Mouse (Mus musculus) neural tube, embryonic 13.5 days (tissue): ENCODE results near the gene Mlh3. TPM values are rescaled to one million over a fixed set of nuclear protein-coding genes. Genes with fewer than 3 reads are reported as not detected.

Source experiments
- ATAC-seq: fragments of 200-750 bp; cut with Nextera tagmentation; 2 replicates; pipeline ENCODE4 v1.8.0; 2017; ENCODE audit warnings: low read depth, mild to moderate bottlenecking, moderate TSS enrichment, moderate library complexity
- H3K27ac ChIP-seq: fragments of 300-500 bp; sonication (generic); replicated peaks from 2 replicates; pipeline ENCODE4 v1.5.1; 2015; ENCODE audit warnings: moderate library complexity, mild to moderate bottlenecking, inconsistent platforms
- H3K27me3 ChIP-seq: fragments of 300-500 bp; sonication (generic); 2 replicates; pipeline ENCODE4 v1.6.1; 2015; ENCODE audit warnings: mild to moderate bottlenecking, inconsistent platforms
- H3K36me3 ChIP-seq: fragments of 300-500 bp; sonication (generic); 2 replicates; pipeline ENCODE4 v1.6.1; 2015; ENCODE audit warnings: mild to moderate bottlenecking, inconsistent platforms
- H3K4me1 ChIP-seq: fragments of 300-500 bp; sonication (generic); replicated peaks from 2 replicates; pipeline ENCODE4 v1.6.1; 2015; ENCODE audit warnings: inconsistent platforms
- H3K4me2 ChIP-seq: fragments of 300-500 bp; sonication (generic); 2 replicates; pipeline ENCODE4 v1.6.1; 2015; ENCODE audit warnings: inconsistent platforms, mild to moderate bottlenecking, moderate library complexity
- H3K4me3 ChIP-seq: fragments of 300-500 bp; sonication (generic); 2 replicates; pipeline ENCODE4 v1.5.1; 2015; ENCODE audit warnings: mild to moderate bottlenecking, inconsistent platforms
- H3K9ac ChIP-seq: fragments of 300-500 bp; sonication (generic); 2 replicates; pipeline ENCODE4 v1.6.1; 2015; ENCODE audit warnings: moderate library complexity, mild to moderate bottlenecking, inconsistent platforms
- H3K9me3 ChIP-seq: fragments of 300-500 bp; sonication (generic); 2 replicates; pipeline ENCODE4 v1.6.1; 2016; ENCODE audit warnings: inconsistent platforms
- WGBS: fragments of 180-500 bp; shearing (Covaris S2); methylation state at CpG from one replicate; pipeline ENCODE4 v1.1.7; 2015; 5-methylcytosine and 5-hydroxymethylcytosine counted together
- polyA plus RNA-seq: library from polyadenylated mRNA; unstranded; fragments of >200 nt; fragmentation: Nextera tagmentation; extraction: Ambion mirVana; gene quantifications from 2 replicates; pipeline ENCODE4 v1.2.1, GENCODE M21; 2015

Gene Mlh3
- polyA plus RNA-seq, 1 experiment from 2014 or later: 8.7 TPM

- no peaks in the 10 kb centered on the region for H3K4me1 ChIP-seq
- 85% methylated on average over 7 of the region's 7 CpGs for WGBS
- H3K4me3 ChIP-seq: no peak overlapping the region
- no peaks in the 10 kb centered on the region for H3K9me3 ChIP-seq
- H3K36me3 ChIP-seq: peaks cover 20% of the 10 kb centered on the region
- no peak overlapping the region for H3K27ac ChIP-seq
- no peak for ATAC-seq
- no peak overlapping the region for H3K4me2 ChIP-seq
- H3K9ac ChIP-seq: no peak overlapping the region
- H3K27me3 ChIP-seq: no peaks in the 10 kb centered on the region
Observed at GRCm38 (mm10) chr12:85257008-85257639, 13.3 kb downstream of the Mlh3 start.

DNA sequence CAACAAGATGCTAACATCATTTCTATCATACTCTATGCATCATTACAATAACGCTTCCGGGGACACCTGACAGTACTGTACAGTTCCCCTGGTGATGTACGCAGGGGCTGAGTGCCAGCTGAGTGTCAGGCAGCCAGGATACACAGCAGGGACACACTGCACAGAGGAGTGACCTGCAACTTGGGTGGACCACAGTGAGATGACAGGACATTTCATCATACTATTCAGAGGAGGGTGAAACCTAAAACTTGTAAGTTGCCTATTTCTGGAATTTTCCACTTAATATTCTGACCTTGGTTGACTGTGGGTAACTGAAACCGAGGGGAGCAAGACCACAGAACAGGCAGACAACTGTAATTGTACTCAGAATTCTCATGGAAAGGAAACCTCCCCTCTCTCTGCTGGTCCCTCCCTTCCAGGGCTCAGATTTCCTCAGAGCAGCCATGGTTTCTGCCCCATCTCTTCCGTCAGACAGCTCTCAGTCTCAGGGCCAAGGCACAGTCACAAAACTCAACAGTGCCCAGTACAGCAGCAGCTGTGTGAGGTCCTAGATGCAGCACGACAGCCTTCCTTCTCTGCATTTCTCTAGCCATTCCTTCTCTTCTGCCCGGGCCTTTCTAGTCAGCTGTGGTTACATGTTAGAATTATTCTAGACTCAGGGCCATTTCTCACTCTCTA is 14.2 kb downstream of the Mlh3 start:
- no peak overlapping the region for H3K4me3 ChIP-seq
- 68% methylated on average over 7 of the region's 7 CpGs for WGBS
- no peak for ATAC-seq

DNA sequence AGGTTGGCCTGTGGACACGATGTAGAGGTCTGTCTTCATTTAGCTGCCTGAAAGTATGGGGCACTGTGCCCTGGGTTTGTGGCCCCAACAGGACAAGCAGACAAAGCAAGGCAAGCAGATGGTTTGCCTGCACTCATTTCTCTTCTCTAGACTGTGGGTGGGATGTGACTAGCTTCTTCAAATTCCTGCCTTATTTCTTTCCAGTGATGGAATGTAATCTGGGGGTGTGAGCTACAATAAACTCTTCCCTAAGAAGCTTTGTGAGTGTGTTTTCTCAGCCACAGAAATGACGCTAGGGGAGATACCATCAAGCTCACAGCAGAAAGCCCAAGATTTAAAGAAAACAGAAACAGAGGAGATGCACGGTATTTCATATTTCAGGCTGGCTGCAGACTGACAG is 18.3 kb downstream of the Mlh3 start:
- WGBS: 86% methylated on average over 3 of the region's 3 CpGs
- H3K9ac ChIP-seq: no peak overlapping the region

More for the DNA sequence above, 14.2 kb downstream of the Mlh3 start:
- H3K9ac ChIP-seq: no peak overlapping the region
- no peak overlapping the region for H3K4me2 ChIP-seq
- H3K27ac ChIP-seq: no peak overlapping the region
- H3K36me3 ChIP-seq: peaks cover 20% of the 10 kb centered on the region
- no peaks in the 10 kb centered on the region for H3K27me3 ChIP-seq
- H3K9me3 ChIP-seq: no peaks in the 10 kb centered on the region
- H3K4me1 ChIP-seq: no peaks in the 10 kb centered on the region

GRCm38 (mm10) chr12:85237553-85237952 is 32.8 kb downstream of the Mlh3 start:
- Histone ChIP-seq H3K9me3 (no peaks in the 10 kb centered on the region), H3K4me1 (peaks cover 22% of the 10 kb centered on the region), H3K27ac (no peak overlapping the region), H3K9ac (no peak overlapping the region), H3K4me2 (no peak overlapping the region), H3K36me3 (no peaks in the 10 kb centered on the region), H3K27me3 (no peaks in the 10 kb centered on the region), H3K4me3 (no peak overlapping the region)
- ATAC-seq: no peak
- WGBS: 36% methylated on average over 5 of the region's 5 CpGs

More for the DNA sequence above, 18.3 kb downstream of the Mlh3 start:
- Histone ChIP-seq H3K27ac (no peak overlapping the region), H3K9me3 (no peaks in the 10 kb centered on the region), H3K4me2 (no peak overlapping the region), H3K4me1 (no peaks in the 10 kb centered on the region), H3K36me3 (peaks cover 22% of the 10 kb centered on the region), H3K27me3 (no peaks in the 10 kb centered on the region), H3K4me3 (no peak overlapping the region)
- no peak for ATAC-seq

GRCm38 (mm10) chr12:85233376-85234358 is 36.7 kb downstream of the Mlh3 start:
- H3K36me3 ChIP-seq: no peaks in the 10 kb centered on the region
- peak; percentile 61; the same call in 1 of the 2 replicates for ATAC-seq
- H3K27me3 ChIP-seq: no peaks in the 10 kb centered on the region
- H3K9me3 ChIP-seq: no peaks in the 10 kb centered on the region
- no peak overlapping the region for H3K4me3 ChIP-seq
- peaks cover 22% of the 10 kb centered on the region for H3K4me1 ChIP-seq
- peak overlapping the region; percentile 81 for H3K27ac ChIP-seq
- H3K4me2 ChIP-seq: peak overlapping the region; percentile 21; the same call in 1 of the 2 replicates
- H3K9ac ChIP-seq: peak overlapping the region; percentile 18; the same call in 1 of the 2 replicates
- WGBS: 53% methylated on average over 21 of the region's 21 CpGs

GRCm38 (mm10) chr12:85227876-85228599 is 42.4 kb downstream of the Mlh3 start:
- ATAC-seq: no peak
- Histone ChIP-seq H3K27ac (no peak overlapping the region), H3K9me3 (no peaks in the 10 kb centered on the region), H3K27me3 (no peaks in the 10 kb centered on the region), H3K4me1 (0 out of 2 replicates have a peak, but pooled peaks cover 4% of the 10 kb centered on the region), H3K4me3 (no peak overlapping the region), H3K4me2 (no peak overlapping the region), H3K36me3 (peaks cover 52% of the 10 kb centered on the region), H3K9ac (no peak overlapping the region)
- WGBS: 77% methylated on average over 15 of the region's 15 CpGs

DNA sequence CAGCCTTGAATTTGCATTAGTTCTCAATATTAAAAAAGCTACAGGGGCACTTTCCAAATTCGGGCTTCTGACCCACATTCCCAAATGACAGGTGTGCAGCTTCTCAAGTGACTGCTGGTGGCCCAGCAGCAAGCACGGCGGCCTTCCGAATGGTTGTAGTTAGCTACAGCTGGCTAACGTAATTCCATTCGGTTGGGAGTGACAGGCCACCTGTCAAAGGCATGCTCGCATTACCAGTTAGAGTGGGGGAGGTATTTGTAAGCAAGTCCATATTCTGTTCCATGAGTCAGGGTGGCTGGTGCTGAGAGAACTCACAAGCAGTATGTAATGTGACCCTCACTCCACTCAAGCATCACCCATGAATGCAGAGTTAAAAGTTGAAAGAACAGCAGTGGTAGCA is 43.2 kb downstream of the Mlh3 start:
- peaks cover 60% of the 10 kb centered on the region for H3K36me3 ChIP-seq
- WGBS: 78% methylated on average over 7 of the region's 7 CpGs

DNA sequence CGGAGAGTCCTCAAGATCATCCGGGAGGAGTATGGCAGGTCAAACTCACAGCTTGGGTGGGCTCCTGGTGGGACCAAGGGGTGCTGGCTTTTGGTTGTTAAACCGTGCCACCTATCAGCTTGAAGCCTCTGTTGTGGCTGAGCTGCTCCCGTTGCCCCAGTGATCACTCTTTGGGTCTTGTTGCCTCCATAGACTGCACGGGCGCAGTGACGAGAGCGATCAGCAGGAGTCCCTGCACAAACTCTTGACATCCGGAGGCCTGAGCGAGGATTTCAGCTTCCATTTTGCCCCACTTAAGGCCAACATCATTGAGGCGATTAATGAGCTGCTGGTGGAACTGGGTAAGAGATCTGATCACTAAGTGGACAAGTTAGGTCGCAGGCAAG is 50.5 kb downstream of the Mlh3 start:
- peak overlapping the region; percentile 84 for H3K9ac ChIP-seq
- peaks cover 42% of the 10 kb centered on the region for H3K36me3 ChIP-seq
- H3K4me1 ChIP-seq: peaks cover 23% of the 10 kb centered on the region
- no peak; the same call in 1 of the 2 replicates for ATAC-seq
- 2% methylated on average over 12 of the region's 12 CpGs for WGBS
- peak overlapping the region; percentile 87 for H3K4me2 ChIP-seq
- no peaks in the 10 kb centered on the region for H3K9me3 ChIP-seq
- H3K4me3 ChIP-seq: peak overlapping the region; percentile 75
- no peaks in the 10 kb centered on the region for H3K27me3 ChIP-seq
- H3K27ac ChIP-seq: peak overlapping the region; percentile 71; the same call in 1 of the 2 replicates

More for the DNA sequence above, 43.2 kb downstream of the Mlh3 start:
- Histone ChIP-seq H3K27me3 (no peaks in the 10 kb centered on the region), H3K4me3 (no peak overlapping the region), H3K4me1 (0 out of 2 replicates have a peak, but pooled peaks cover 4% of the 10 kb centered on the region), H3K9me3 (no peaks in the 10 kb centered on the region), H3K27ac (no peak overlapping the region), H3K9ac (no peak overlapping the region), H3K4me2 (no peak overlapping the region)
- ATAC-seq: no peak

- peak; percentile 100 for ATAC-seq
- peak within 1 kb of the TSS; percentile 87 for H3K4me2 ChIP-seq
- H3K4me1 ChIP-seq: peaks cover 23% of the 10 kb centered on the region
- H3K36me3 ChIP-seq: peaks cover 36% of the 10 kb centered on the region
- H3K9me3 ChIP-seq: no peaks in the 10 kb centered on the region
- under 1% methylated on average over 54 of the region's 54 CpGs for WGBS
- peak within 1 kb of the TSS; percentile 71 for H3K27ac ChIP-seq
- H3K4me3 ChIP-seq: peak within 1 kb of the TSS; percentile 75
- H3K27me3 ChIP-seq: no peaks in the 10 kb centered on the region
- peak within 1 kb of the TSS; percentile 84 for H3K9ac ChIP-seq
Observed at GRCm38 (mm10) chr12:85219236-85219904, 51.0 kb downstream of the Mlh3 start, which contains the start of gene Eif2b2. TSS of gene Eif2b2 (plus strand) at chr12:85219481.

- Histone ChIP-seq H3K9me3 (no peaks in the 10 kb centered on the region), H3K27ac (no peak overlapping the region), H3K4me2 (no peak overlapping the region), H3K4me3 (no peak overlapping the region), H3K27me3 (no peaks in the 10 kb centered on the region), H3K9ac (no peak overlapping the region), H3K36me3 (peaks cover 21% of the 10 kb centered on the region), H3K4me1 (peaks cover 23% of the 10 kb centered on the region)
- ATAC-seq: no peak
- WGBS: 77% methylated on average over 2 of the region's 2 CpGs
Observed at GRCm38 (mm10) chr12:85217733-85218310, 52.6 kb downstream of the Mlh3 start.
